15 mouse cellular contexts compared by ENCODE assay signal in genomic region chr12:21277352-21277864, GRCm38 (mm10).
"Had no signal": no experiment of that assay in that cellular context is flagged by ENCODE, and none has a peak within 500 bp of the region (broad histone marks: within the 10 kb centered on the region; RNA-seq: fewer than 3 reads in every experiment).

No protein-coding gene starts in this region.

- H3K27ac ChIP-seq: limb, embryonic 12.5 days; limb, embryonic 15.5 days; liver, embryonic 14.5 days; macrophage; midbrain, embryonic 13.5 days had no signal

- DNase-seq: kidney, adult 18-20 months; kidney, adult 9 months; kidney, postnatal 14 days; kidney, postnatal 4 days; left cerebral cortex, postnatal 4 days; liver, postnatal 0 days; lung, embryonic 14.5 days; thymus, adult 18-20 months; thymus, postnatal 14 days; thymus, postnatal 4 days had no signal

- H3K4me3 ChIP-seq: limb, embryonic 12.5 days; limb, embryonic 15.5 days; midbrain, embryonic 13.5 days had no signal
